Mouse (Mus musculus) heart, postnatal 0 days (tissue): ENCODE results near the gene Serpina5. TPM values are rescaled to one million over a fixed set of nuclear protein-coding genes. Genes with fewer than 3 reads are reported as not detected.
A peak's percentile ranks its signal among the peaks of the same experiment; 100 is the strongest.

Source experiments
- ATAC-seq: fragments of 200-750 bp; cut with Nextera tagmentation; 2 replicates; pipeline ENCODE4 v1.8.0; 2017; ENCODE audit warnings: low read depth, moderate number of reproducible peaks, moderate library complexity; ENCODE audit not compliant: insufficient read depth
- DNase-seq: peaks from one replicate; pipeline ENCODE4 v3.0.0-alpha.2; 2016; ENCODE audit warnings: low spot score
- H3K27ac ChIP-seq: fragments of 300-500 bp; sonication (generic); 2 replicates; pipeline ENCODE4 v1.5.1; 2014; ENCODE audit warnings: low read depth, mild to moderate bottlenecking
- H3K27me3 ChIP-seq: fragments of 300-500 bp; sonication (generic); 2 replicates; pipeline ENCODE4 v1.6.1; 2014; ENCODE audit warnings: low read length, mixed read lengths; ENCODE audit not compliant: control insufficient read depth, insufficient read depth
- H3K36me3 ChIP-seq: fragments of 300-500 bp; sonication (generic); replicated peaks from 2 replicates; pipeline ENCODE4 v1.6.1; 2014; ENCODE audit warnings: low read length, mixed read lengths; ENCODE audit not compliant: control insufficient read depth, insufficient read depth
- H3K4me1 ChIP-seq: fragments of 300-500 bp; sonication (generic); 2 replicates; pipeline ENCODE4 v1.6.1; 2014; ENCODE audit warnings: antibody characterized with exemption; ENCODE audit not compliant: control insufficient read depth, insufficient read depth
- H3K4me2 ChIP-seq: fragments of 300-500 bp; sonication (generic); 2 replicates; pipeline ENCODE4 v1.6.1; 2014; ENCODE audit warnings: low read depth, mild to moderate bottlenecking, low read length, moderate library complexity
- H3K4me3 ChIP-seq: fragments of 300-500 bp; sonication (generic); 2 replicates; pipeline ENCODE4 v1.5.1; 2014; ENCODE audit warnings: low read depth, low read length
- H3K9ac ChIP-seq: fragments of 300-500 bp; sonication (generic); replicated peaks from 2 replicates; pipeline ENCODE4 v1.6.1; 2014; ENCODE audit warnings: low read depth, low read length, mixed read lengths
- H3K9me3 ChIP-seq: fragments of 300-500 bp; sonication (generic); replicated peaks from 2 replicates; pipeline ENCODE4 v1.6.1; 2016; ENCODE audit warnings: low read length; ENCODE audit not compliant: control insufficient read depth
- CTCF ChIP-seq: IDR thresholded peaks from 2 replicates; pipeline ENCODE4 v1.5.1; 2016; ENCODE audit warnings: antibody characterized with exemption, control low read depth, low read depth
- EP300 ChIP-seq: IDR thresholded peaks from 2 replicates; pipeline ENCODE4 v1.6.1; 2016; ENCODE audit warnings: antibody characterized with exemption, low read depth
- WGBS: fragments of 180-500 bp; shearing (Covaris S2); extraction: QIAGEN DNeasy Blood & Tissue Kit; methylation state at CpG from one replicate; pipeline ENCODE4 v1.1.7; 2014; 5-methylcytosine and 5-hydroxymethylcytosine counted together
- polyA plus RNA-seq: library from polyadenylated mRNA; unstranded; fragments of >200 nt; fragmentation: Nextera tagmentation; extraction: Ambion mirVana; gene quantifications from 2 replicates; pipeline ENCODE4 v1.2.1, GENCODE M21; 2015
- total RNA-seq: library from RNA; depleted of rRNA; stranded (reverse); fragments of >200 nt; gene quantifications from 2 replicates; pipeline ENCODE4 v1.2.3, GENCODE M21; 2014; ENCODE audit warnings: low replicate concordance

Serpina5 gene
- total and polyA plus RNA-seq, 2 experiments from 2014 or later, result not detected

GRCm38 (mm10) chr12:104127696-104128095 lies 26.8 kb downstream of the Serpina5 start, which contains the start of gene Serpina3b:
Gene Serpina3b (plus strand): TSS chr12:104127996.
- Histone ChIP-seq H3K9me3 (no peaks in the 10 kb centered on the region), H3K27ac (no peak within 1 kb of the TSS), H3K4me3 (no peak within 1 kb of the TSS), H3K4me1 (no peaks in the 10 kb centered on the region), H3K36me3 (no peaks in the 10 kb centered on the region), H3K9ac (no peak within 1 kb of the TSS), H3K27me3 (no peaks in the 10 kb centered on the region), H3K4me2 (no peak within 1 kb of the TSS)
- 67% methylated on average over 5 of the region's 5 CpGs for WGBS
- ATAC-seq (no peak), DNase-seq (no peak)
- TF ChIP-seq EP300, result no peak
- no peak for TF ChIP-seq CTCF

GRCm38 (mm10) chr12:104131041-104131440 lies 30.1 kb downstream of the Serpina5 start:
- no peak for TF ChIP-seq EP300
- no peak for TF ChIP-seq CTCF
- no peaks in the 10 kb centered on the region for H3K36me3 ChIP-seq
- H3K4me1 ChIP-seq, result no peaks in the 10 kb centered on the region
- H3K9ac ChIP-seq, result no peak overlapping the region
- no peak overlapping the region for H3K4me3 ChIP-seq
- no peaks in the 10 kb centered on the region for H3K9me3 ChIP-seq
- H3K27ac ChIP-seq, result 0 out of 2 replicates have a peak overlapping the region, but pooled peaks have one; percentile 11
- DNase-seq (no peak), ATAC-seq (peak; percentile 30; the same call in 1 of the 2 replicates)
- H3K27me3 ChIP-seq, result no peaks in the 10 kb centered on the region
- H3K4me2 ChIP-seq, result no peak overlapping the region

- Histone ChIP-seq H3K4me3 (no peak overlapping the region), H3K4me2 (no peak overlapping the region), H3K9me3 (no peaks in the 10 kb centered on the region), H3K27me3 (no peaks in the 10 kb centered on the region), H3K36me3 (no peaks in the 10 kb centered on the region), H3K9ac (no peak overlapping the region), H3K27ac (no peak overlapping the region), H3K4me1 (no peaks in the 10 kb centered on the region)
- ATAC-seq (no peak), DNase-seq (no peak)
- 72% methylated on average over 2 of the region's 2 CpGs for WGBS
- no peak for TF ChIP-seq EP300
- TF ChIP-seq CTCF, result no peak
Observed at GRCm38 (mm10) chr12:104138216-104138615, 37.3 kb downstream of the Serpina5 start.

GRCm38 (mm10) chr12:104140543-104141103 lies 39.7 kb downstream of the Serpina5 start:
- TF ChIP-seq CTCF, result no peak
- no peak for TF ChIP-seq EP300
- DNase-seq (no peak), ATAC-seq (no peak)
- Histone ChIP-seq H3K4me1 (no peaks in the 10 kb centered on the region), H3K9me3 (no peaks in the 10 kb centered on the region), H3K36me3 (no peaks in the 10 kb centered on the region), H3K9ac (no peak overlapping the region), H3K4me3 (no peak overlapping the region), H3K4me2 (no peak overlapping the region), H3K27ac (no peak overlapping the region), H3K27me3 (no peaks in the 10 kb centered on the region)
- WGBS, result 82% methylated on average over 4 of the region's 4 CpGs

- Histone ChIP-seq H3K9ac (no peak overlapping the region), H3K27ac (no peak overlapping the region), H3K27me3 (no peaks in the 10 kb centered on the region), H3K9me3 (no peaks in the 10 kb centered on the region), H3K4me2 (no peak overlapping the region), H3K36me3 (no peaks in the 10 kb centered on the region), H3K4me3 (no peak overlapping the region), H3K4me1 (no peaks in the 10 kb centered on the region)
- DNase-seq, result no peak
- no peak for ATAC-seq
- no peak for TF ChIP-seq EP300
- TF ChIP-seq CTCF, result no peak
- 77% methylated on average over 1 of the region's 1 CpGs for WGBS
Observed at GRCm38 (mm10) chr12:104141506-104141905, 40.6 kb downstream of the Serpina5 start.

- Histone ChIP-seq H3K4me1 (no peaks in the 10 kb centered on the region), H3K9me3 (no peaks in the 10 kb centered on the region), H3K27ac (no peak overlapping the region), H3K4me3 (no peak overlapping the region), H3K36me3 (no peaks in the 10 kb centered on the region), H3K9ac (no peak overlapping the region), H3K27me3 (no peaks in the 10 kb centered on the region), H3K4me2 (no peak overlapping the region)
- TF ChIP-seq EP300, result no peak
- TF ChIP-seq CTCF, result no peak
- ATAC-seq (no peak), DNase-seq (no peak)
- WGBS, result 35% methylated on average over 1 of the region's 1 CpGs
Observed at GRCm38 (mm10) chr12:104142427-104142826, 41.5 kb downstream of the Serpina5 start.
